Mouse (Mus musculus): ENCODE results near the gene Fam234a.
"Not testable (repeated sequence)": the region's sequence is repeated elsewhere in the genome, so short reads cannot be mapped to it uniquely, and the experiment has no call there.

Gene Fam234a

DNA sequence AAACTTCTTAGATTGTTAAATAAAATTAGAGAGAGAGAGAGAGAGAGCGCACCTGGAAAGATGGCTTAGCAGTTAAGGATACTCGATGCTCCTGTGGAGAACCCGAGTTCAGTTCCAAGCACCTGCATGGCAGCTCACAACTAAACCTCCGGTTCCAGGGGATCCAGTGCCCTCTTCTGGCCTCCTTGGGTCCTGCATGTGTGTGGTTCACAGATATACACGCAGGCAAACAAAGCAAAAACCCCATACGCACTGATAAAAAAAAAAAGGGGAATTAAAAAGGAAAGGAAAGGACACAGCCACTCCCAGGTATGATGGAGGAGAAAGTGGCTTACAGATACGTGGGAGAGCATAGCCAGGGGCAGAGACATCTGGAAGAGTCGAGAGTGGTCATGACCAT, 11.2 kb downstream of the Fam234a start:
- no peak for DNase-seq

DNA sequence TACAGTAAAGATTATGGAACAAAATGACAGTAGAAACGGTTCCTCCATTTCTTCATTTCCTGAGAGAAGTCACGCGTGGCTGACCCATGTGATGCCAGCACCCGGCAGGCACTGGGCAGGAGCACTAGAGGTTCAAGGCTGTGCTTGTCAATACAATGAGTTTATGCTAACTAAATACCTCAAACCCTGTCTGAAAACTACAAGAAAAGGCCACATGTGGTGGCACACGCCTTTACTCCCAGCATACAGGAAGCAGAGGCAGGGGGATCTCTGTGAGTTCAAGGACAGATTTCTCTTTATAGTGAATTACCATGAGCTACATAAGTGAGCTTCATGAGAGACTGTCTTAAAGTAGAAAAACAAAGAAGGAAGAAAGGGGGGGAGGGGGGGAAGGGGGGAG, 12.9 kb downstream of the Fam234a start:
- no peak for DNase-seq

DNA sequence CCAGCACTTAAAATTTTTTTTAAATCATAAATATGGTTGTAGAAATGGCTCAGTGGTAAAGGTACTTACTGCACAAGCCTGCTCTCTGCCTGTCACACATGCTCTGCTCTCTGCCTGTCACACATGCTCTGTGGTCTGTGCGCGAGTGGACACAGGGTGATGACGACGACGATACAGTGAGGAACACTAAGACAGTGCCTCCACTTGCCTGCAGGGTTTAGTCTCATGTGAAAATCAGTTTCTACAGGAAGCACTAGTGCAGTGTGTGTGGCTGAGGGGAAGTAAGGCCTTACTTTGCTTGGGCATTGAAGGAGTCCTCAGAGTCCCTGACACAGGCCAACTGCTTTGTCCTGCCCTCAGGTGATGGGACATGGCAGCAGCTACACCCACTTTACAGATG, 14.3 kb downstream of the Fam234a start:
- DNase-seq = no peak

DNA sequence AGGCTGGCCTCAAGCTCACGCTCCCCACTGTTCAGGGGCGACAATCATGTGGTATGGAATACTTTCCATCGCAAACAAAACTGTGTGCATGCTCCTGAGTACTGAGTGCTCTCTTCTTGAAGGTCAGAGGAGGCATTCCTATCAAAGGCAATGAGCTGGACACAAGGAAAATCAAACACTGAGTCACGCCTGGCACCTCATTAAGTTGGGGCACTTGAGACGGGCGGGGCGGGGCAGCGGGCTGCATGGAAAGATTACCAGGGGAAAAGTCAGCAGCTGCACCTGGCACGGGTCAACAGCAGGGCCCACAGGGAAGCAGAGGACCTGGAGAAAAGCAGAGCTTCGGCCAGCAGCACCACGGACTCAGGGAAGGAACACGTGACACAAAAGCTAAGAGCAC, 18.9 kb downstream of the Fam234a start:
- no peak for DNase-seq

DNA sequence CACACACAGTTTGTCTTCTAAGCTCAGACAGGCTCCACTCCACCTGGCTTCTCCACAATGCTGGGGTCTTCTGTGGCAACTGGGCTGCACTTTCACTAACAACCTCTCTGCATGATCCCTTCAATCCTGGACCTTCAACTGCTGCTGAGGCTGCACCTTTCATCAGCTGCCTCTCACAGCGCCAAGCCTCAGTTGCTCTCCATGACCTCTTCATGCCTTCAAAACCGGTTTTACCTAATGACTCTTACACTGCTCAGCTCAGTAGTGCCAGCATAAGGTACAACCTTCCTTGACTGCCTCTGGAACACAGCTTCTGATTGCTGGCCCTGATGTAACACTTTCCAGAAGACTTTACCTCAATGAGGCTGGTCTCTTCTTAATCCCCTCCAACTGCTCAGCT, 22.5 kb downstream of the Fam234a start:
- no peak for DNase-seq

DNA sequence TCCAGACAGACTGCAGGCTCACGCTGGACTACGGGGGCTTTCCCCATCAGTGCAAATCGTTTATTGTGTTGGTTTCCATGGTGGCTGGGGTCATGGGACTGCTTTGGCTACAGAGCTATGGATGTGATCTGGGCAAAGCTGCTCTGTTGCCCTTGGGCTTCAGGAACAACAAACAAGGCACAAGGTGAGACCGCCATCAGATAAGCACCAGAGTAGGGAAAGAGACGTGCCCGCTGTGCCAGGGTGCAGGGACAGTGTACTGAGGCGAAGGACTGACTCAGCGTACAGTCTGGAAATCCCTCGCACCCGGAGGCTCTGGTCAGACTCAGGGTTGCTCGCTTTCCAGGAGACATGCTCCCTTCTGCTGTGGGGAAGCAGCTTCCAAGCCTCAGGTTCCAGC, 31.4 kb downstream of the Fam234a start:
- no peak for DNase-seq

DNA sequence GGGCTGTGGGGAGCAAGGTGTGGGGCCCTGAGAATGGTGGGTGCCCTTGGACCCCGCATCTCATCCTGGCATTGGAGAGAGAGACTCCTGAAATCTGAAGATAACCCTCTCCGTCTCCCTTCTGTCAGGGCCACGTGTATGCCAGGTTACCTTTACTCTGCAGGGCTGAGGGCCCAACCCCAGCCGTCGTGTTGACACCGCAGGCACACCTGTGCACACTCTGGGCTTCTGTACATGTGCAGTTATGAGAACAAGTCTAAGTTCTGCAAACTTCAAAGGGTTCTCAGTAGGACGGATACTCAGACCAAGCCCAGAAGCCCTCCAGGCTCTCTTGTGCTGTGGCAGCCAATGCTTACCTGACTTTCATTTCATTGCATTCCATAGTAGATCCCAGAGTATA, 31.8 kb downstream of the Fam234a start:
- DNase-seq = no peak

DNA sequence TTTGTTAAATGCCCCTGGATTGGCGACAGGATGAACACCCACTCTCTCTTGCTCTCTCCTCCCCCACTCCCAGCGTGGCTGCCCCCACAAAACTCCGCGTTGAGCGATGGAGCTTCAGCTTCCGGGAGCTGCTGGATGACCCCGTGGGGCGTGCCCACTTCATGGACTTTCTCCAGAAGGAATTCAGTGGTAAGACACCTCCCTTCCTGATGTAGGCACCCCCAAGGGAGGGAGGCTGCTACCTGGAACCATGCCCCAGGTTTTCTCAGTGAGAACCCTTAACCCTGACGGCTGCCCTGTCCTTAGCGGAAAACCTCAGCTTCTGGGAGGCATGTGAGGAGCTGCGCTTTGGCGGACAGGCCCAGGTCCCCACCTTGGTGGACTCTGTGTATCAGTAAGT, 36.4 kb downstream of the Fam234a start, which contains the start of gene Arhgdig:
Gene Arhgdig, minus strand, starts transcription at position 101 of the 400 bp plus-strand sequence.
- DNase-seq = no peak

DNA sequence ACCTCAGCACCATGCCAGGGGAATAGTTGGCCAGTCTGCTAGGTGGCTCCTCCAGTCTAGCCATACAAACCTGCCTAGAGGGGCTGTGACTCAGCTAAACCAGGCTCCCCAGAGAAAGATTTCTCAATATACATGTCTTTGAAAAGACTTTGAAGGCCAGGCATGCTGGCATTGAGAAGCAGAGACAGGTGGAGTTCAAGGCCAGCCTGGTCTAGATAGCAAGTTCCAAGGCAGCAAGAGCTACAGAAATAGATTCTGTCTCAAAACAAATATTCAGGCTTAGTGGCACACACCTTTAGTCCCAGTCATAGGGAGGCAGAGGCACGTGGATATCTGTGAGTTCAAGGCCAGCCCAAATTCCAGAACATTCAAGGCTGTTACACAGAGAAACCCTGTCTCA, 37.6 kb downstream of the Fam234a start:
- no peak for DNase-seq

DNA sequence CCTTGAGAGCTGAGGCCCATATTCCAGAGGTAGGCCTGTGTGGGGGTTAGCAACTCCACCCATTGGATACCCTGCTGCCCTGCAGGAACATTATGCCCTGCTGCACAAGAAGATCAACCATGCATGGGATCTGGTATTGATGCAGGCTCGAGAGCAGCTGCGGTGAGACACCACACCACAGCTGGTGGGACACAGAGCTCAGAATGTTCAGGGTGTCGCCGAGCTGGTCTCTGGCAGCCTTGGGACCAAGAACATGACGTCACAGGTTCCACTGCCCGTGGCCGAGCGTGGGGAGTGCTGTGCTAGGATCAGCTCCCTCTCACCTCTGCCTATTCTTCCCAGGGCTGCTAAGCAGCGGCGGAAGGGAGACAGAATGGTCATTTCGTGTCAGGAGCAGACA, 39.3 kb downstream of the Fam234a start:
- DNase-seq = no peak

DNA sequence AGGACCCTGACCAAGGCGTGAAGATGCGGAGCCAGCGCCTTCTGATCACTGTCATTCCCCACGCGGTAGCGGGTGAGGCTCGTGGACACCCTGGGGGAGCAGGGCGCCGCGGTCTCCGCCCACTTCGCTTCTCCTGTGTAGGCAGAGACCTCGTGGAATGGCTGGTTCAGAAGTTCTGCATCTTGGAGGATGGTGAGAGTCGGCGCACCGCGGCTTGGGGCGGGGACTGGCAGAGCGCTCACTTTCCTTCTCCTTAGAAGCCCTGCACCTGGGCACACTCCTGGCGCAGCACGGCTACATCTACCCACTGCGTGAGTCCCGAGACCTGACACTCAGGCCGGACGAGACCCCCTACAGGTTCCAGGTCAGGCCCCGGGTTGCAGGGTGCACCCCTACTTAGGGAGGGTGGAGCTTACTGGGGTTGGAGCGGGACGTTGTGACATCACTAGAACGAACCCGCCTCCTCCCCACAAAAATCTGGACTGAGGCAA, 40.7 kb downstream of the Fam234a start:
- DNase-seq = peak; percentile 56

DNA sequence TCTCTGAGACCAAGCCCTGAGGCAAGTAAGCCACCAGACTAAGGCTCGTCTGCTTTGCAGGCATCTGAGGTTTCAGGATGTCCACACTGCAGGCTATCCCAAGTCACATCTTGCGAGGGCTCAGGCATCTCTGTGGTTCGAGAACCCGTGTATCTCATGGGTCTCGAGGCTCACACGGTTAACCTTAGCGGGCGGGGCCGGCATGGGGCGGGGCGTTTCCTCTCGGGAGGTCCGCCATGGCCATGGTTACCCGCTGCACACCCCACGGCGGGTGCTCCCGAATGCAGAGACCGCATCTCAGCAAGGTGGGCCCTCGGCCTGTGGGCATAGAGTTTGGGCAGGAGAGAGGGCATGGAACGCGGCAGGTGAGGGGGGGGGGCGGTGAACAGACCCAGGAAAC, 41.3 kb downstream of the Fam234a start, which contains the start of gene Rgs11:
Gene Rgs11, plus strand, starts transcription at position 215 of the 400 bp plus-strand sequence.
- DNase-seq = no peak

DNA sequence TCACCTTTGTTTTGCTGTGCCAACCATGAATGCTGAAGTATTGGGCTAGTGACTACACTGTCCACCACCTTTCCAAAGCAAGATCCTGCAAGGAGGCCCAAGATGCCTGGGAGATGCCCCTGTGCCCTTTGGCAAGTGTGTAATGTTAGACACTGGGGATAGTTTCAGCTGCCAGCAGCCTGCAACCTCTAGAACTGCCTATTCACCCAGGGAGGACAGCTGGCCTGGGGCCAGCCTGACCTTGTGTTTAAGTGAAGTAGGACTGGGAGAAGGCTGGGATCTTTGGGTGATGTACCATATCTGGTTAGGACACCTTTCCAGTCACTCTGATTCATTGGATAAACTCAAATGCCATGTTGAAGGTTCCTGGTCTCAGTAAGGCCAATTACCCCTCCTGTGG, 42.0 kb downstream of the Fam234a start:
- no peak for DNase-seq

DNA sequence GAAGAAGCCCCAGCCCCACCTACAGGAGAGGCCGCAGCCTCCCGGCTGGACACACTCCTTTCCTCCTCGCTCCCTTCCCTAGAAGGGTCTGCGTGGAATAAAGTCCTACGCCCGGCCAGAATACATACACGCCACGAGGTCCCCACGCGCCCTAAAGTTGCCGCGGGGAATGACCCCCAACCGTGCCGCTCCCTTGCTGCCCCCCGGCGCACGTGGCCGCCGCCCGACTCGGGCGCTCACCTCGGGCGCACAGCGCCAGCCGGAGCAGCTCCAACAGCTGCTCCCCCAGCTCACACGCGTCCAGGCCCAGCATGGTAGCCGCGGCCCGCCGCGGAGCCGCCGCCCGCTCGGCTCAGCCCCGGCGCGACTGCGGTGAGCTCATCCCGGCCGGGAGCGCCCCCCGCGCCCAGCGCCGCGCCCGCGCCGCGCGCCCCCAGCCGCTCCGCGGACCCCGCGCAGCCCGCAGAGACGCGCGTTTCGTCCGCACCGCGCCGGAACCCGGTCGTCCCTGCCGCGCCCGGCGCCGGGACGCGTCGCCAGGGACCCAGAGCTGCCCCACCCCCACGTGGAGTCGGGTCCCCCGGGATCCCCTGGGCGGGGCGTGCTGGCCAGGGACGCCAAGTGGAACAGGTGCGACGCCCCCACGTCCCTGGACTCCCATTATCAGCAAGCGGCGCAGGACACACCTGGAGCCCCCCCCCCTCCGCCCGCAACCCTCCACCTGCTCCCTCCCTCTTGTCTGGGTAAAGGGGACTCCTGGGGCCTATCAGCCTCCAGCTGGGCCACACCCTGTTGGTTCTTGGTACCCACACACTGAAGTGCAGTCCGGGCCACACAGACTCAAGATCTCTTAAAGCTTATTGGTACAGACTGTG, 43.0 kb downstream of the Fam234a start:
- DNase-seq = no peak

DNA sequence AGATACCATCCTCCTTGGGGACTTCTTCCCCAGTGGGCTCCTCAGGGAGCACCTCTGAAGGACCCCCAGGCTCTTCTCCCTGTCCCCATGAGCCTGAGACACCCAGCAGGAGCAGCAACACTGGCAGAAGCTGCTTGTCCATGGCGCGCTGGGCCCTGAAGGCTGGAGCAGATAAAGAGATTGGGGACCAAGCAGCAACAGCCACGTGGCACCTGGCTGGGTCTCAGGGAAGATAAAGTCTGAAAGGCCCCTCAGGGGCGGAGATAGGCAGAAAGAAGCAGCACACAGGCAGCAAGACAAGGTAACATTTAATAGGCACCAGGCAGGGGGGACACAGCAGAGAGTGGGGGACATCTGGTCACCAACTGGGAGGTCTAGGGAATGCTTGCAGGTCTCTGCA, 45.1 kb downstream of the Fam234a start, which contains the start of gene Pdia2:
Gene Pdia2, minus strand, starts transcription at position 196 of the 400 bp plus-strand sequence.
- DNase-seq = no peak

DNA sequence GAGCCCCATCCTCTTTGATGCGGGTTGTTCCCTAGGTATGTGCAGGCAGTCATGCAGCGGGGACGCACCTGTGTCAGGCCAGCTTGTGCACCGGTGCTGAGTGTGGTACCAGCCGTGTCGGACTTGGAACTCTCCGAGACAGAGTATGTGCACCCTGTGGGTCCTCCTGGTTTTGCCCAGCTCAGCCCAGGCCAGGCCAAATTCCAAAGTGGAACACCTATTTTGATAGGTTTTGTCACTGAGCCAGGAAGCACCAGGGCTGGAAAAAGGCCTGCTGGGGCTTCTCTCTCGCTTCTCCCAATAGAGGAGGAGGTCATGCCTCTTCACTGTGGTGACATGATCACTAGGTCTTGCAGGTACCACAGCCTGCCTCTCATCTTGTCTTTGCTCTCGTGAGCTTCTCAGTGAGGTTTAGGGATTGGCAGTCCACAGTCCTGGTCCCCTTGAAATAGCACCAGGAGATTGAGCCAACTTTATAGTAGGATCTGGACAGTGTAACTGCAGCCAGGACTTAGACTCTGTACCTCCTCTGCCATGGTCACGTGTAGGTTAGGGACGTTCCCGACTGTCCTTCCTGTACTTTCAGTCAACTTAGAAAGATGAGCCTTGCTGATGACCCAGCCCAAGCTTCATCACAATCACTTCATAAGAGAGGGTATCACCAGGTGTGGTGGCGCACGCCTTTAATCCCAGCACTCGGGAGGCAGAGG, 51.4 kb downstream of the Fam234a start:
- DNase-seq = no peak

DNA sequence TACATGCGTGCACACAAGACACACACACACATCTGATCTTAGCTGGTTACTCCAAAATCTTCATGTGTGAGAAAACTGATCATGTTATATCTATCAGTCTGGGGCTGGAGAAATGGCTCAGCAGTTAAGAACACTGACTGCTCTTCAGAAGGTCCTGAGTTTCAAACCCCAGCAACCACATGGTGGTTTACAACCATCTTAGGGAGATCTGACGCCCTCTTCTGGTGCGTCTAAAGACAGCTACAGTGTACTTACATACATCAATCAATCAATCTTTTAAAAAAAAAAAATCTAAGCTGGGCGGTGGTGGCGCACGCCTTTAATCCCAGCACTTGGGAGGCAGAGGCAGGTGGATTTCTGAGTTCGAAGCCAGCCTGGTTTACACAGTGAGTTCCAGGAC, 52.6 kb downstream of the Fam234a start:
- DNase-seq = not testable (repeated sequence)

DNA sequence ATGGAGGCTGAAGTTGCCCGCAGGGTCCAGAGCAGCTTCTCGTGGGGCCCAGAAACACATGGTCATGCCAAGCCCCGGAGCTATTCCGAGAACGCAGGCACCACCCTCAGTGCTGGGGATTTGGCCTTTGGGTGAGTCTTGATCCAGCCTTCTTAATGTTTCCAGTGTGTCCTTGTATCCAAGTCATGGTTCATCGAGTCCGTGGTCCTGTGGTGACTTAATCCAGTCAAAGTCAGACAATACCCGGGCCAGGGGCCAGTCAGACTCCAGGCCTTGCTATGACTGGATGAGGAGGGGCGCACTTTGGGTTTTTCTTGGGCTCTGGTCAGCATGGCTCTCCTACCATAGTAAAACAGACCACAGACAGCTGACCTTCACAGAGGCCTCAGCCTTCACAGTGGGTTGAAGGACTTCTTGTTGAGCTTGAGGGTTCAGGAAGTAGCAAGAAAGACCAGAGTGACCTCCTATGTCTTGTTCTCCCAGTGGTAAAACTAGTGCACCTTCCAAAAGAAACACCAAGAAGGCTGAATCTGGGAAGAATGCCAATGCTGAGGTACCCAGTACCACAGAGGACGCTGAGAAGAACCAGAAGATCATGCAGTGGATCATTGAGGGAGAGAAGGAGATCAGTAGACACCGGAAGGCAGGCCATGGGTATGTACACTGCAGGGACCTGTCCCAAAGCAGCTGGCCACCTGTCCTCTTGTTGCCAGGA, 55.8 kb downstream of the Fam234a start:
- no peak for DNase-seq

DNA sequence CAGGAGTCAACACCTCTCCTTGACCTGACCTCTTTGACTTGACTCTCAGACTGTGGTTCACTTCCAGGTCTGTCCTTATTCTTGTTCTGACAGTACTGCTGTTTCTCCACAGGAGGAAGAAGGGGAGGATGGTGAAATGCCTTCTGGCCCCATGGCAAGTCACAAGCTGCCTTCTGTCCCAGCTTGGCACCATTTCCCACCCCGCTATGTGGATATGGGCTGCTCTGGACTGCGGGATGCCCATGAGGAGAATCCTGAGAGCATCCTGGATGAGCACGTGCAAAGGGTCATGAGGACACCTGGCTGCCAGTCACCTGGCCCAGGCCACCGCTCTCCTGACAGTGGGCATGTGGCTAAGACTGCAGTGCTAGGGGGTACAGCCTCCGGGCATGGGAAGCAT, 56.5 kb downstream of the Fam234a start:
- no peak for DNase-seq

DNA sequence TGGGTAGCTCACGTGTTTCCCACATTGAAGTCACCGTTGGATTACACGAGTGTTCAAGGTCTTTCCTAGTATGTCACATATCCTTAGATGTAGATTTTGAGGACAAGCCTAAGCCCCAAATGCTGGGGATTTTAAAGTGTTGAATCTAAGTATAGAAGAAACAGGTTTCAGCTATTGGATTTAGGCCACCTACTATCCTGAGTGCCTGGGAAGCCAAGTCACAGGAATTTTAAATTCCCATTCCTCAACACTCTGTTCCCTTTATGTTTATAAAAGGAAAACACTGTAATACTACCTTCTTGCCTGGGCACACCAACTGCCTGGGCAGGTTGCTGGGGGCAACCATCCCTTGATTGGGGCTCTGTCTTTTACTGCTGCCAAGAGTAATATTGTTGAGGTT, 62.9 kb downstream of the Fam234a start:
- no peak for DNase-seq

DNA sequence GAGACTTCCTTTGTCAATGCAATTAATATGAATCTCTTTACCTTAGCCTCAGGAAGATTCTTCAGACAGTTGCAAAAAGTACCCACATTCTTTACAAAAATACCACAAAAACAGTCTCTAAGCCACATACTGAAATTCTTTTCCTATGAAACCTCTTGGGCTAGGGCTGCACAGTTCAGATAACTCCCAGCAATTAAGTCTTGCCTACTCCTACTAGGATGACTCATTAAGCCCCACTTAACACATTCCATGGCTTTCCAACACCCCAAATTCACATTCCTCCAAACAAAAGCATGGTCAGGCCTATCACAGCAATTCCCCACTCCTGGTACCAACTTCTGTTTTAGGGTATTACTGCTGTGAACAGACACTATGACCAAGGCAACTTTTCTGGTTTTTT, 65.4 kb downstream of the Fam234a start:
- no peak for DNase-seq

DNA sequence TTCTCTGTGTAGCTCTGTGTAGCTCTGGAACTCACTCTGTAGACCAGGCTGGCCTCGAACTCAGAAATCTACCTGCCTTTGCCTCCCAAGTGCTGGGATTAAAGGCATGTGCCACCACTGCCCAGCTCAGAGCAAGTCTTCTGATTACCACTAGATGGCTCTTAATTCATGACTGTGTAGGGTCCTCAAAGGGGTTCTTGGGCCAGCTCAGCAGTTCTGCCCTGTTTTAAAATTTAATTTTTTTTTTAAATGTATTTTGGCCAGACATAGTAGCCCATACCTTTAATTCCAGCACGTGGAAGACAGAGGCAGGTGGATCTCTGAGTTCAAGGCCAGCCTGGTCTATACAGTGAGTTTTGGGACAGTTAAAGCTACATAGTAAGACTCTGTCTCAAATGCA, 68.8 kb downstream of the Fam234a start:
- DNase-seq = not testable (repeated sequence)

DNA sequence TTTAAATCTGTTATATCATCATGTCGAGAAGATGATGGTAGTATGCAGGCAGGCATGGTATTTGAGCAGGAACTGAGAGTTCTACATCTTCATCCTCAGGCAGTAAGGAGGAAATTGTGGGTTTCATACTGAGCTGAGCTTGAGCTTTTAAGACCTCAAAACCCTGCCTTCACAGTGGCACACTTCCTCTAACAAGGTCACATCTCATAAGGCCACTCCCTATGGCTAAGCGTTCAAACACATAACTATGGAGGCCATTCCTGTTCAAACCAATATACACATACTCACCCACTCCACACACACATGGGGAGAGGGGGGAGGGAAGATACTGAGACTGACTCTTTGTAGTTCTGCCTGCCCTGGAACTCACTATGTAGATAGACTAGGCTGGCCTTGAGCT, 76.0 kb downstream of the Fam234a start:
- DNase-seq = no peak

All from layer of hippocampus, adult 9-11 months (tissue).